Mouse (Mus musculus) skeletal muscle tissue, adult 2 months (tissue): ENCODE measurements around the gene Klf7.

Experiments used
- DNase-seq: peaks from one replicate; pipeline ENCODE4 v3.0.0-alpha.2; 2012; ENCODE audit warnings: low read depth, low spot score

Gene Klf7

GRCm38 (mm10) chr1:64105181-64105646, 16.9 kb downstream of the Klf7 start:
- DNase-seq = no peak

- no peak for DNase-seq
These were observed 17.4 kb downstream of the Klf7 start for GRCm38 (mm10) chr1:64104665-64105064.

DNA sequence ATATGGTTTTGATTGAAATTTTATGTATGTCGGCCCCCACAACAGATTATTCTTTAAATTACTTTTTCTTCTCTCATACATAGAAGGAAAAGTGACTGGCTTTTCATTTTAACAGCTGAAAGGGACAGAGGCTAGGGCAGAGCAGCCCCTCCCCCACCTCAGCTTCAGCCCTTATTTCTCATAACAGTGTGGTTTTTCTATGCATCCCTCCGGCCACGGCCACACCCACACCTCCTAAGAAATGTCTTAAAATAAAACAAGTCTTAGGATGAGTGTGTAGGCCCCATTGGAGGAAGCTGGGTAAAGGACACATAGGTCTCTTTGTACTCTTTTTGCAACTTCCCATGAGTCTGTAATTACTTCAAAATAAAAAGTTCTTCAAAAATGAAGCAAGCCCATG, 20.8 kb downstream of the Klf7 start:
- DNase-seq = no peak

DNA sequence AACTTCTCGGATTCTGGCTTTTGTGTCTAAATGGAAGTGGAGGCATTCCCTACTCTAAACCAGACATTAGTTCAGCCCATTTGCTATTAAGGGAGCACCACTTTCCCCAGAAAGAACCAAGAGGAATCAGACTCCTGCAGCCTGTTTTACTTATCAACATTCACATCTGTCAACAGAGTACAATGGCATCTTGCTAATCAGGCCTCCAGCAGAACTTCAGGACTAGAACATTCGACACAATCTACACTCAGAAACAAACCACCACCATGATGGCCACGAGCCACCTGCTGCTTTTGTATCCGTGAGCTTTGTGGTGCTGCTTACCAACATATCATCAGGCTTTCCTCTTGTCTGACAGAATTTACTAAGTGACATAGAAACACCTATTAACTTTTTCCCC, 23.3 kb downstream of the Klf7 start:
- no peak for DNase-seq

- no peak for DNase-seq
These were observed 24.3 kb downstream of the Klf7 start for GRCm38 (mm10) chr1:64097640-64098287.

DNA sequence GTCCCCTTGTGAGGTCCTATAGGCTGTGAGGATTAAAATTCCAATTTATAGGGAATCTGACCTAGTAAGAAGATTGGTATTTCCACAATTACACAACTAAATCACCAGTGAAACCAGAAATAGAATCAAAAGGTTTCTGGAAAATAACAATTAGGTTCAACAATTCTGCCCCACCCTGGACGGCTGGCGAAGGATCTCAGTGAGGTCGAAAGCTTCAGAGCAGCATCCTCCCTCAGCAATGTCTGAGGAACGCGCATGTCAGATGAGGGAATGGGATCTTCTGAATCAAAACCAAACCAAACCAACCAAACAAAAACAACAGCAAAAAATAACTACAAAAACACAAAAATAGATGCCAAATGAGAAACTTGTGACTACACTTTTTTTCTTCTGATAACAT, 29.1 kb downstream of the Klf7 start:
- DNase-seq = no peak

DNA sequence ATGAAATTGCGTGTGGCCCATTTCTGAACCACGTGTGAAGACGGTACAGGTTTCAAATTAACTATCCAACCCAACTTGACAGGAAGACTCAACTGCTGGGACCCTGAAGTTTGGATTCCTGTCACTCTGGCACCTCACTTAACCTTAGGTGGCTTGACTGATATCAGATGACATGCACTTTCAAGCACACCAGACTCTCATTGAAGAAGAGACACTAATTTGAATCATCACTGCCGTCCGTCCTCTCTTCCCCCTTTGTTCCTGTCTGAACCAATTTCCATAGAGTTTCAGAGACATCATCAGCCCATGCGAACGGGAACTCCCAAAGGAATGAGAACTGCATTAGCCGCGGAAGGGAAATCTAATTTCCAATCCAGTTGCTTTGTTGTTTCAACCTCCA, 30.5 kb downstream of the Klf7 start:
- no peak for DNase-seq

GRCm38 (mm10) chr1:64090566-64090965, 31.5 kb downstream of the Klf7 start:
- DNase-seq = no peak

DNA sequence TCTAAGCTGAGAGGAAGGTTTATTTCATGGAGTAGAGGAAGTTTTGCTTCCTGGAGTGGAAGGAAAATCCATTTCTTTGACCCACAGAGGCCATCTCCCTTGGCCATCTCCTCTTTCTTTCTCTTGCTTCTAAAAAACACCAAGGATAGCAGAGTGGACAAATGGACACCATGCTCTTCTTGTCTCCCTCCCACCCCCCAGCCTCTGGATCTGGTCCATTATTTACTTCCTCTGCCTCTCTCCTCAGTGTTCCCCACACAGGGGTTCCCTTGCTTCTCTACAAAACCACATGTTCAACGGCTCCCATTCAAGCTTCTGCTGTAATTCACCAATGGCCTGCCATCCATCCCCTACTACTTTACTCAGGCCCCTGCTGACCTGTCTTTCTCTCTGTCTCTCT, 32.4 kb downstream of the Klf7 start:
- DNase-seq = no peak

DNA sequence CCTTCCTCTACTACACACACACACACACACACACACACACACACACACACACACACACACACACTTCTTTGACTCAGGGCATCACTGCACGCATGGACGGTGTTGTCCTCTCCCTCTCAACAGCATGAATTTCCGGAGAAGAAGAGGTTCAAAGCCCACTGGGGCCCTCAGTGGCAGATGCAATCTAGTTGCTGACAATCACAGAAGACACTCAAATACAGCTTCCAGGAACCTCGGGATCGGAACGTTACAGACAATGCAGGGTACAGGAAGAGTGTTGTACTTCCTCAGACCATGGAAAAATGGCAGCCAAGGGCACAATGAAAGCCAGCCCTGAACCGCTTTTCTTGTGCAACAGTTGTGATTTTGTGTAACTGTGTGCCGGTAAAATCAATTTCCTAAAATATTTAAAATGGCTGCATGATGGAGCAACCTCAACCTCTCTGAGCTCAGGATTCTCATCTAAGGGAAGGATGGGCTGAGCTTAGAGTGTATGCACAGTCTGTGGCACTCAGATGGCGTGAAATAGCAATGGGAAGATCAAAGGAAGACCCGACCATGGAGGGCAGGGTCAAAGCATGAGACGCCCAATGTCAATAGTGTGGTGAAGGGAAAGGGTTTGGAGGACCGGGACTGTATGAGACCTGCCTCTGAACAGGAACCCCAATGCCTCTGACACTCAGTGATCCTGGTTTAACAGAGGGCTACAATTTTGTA, 33.3 kb downstream of the Klf7 start:
- DNase-seq = no peak

DNA sequence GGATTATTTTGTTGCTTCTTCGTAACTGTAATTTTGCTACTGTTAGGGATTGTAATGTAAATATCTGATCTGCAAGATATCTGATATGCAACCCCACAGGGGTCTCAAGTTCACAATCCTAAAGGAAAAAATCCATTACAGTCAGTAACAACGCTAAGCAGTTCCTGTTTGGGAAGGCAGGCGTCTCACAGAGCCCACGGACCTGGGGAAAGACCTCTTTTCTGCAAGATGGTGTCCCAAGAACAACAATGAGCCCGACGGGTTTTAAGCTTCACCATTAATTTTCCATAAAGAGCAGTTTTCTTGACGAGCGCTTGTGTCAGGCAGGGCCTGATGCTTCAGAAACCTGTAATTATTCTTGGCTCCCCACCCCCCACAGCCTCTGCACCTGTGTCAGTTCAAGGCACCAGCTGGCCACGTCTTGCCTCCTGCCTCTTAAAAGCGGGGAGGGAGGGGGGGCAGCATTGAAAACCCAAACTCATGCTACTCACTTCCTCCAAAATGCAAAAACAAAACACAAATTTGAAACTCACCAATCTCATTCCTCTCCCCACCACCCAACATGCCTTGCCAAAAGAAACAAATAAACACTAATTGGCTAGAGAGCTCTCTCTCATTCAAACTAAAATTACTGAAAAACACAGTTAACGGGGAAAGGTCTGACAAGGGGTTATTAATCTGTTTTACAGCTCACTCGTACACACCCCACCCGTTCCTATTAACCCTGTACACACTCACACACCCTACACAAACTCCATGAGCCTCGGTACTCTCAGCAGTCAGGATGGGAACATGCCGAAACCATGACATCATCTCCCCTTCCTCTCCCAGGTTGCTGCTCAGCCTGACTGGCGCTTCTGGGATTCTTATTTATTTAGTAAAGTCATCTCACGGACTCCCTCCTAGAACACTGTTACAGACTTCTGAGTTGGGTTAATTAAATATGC, 34.2 kb downstream of the Klf7 start:
- peak; percentile 33 for DNase-seq

- no peak for DNase-seq
These were observed 36.2 kb downstream of the Klf7 start for GRCm38 (mm10) chr1:64085875-64086274.

DNA sequence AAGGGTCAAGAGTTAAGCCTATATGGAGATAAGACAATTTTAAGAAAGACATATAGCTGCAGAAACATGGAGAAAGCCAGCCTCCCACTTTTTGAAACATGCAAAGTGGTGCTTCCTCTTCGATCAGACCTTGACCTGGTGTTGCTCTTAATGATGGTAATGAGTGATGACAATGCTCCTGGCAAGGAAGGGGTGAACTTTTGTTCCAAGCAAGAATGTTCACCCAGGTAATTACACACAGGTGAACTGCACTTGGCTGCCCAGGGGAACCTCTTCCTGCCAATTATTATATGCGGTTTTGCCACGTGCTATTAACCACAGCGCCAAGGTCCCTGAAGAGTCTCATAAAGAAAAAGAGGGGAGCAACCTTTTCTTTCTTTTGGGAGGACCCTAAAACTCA, 36.7 kb downstream of the Klf7 start:
- no peak for DNase-seq

DNA sequence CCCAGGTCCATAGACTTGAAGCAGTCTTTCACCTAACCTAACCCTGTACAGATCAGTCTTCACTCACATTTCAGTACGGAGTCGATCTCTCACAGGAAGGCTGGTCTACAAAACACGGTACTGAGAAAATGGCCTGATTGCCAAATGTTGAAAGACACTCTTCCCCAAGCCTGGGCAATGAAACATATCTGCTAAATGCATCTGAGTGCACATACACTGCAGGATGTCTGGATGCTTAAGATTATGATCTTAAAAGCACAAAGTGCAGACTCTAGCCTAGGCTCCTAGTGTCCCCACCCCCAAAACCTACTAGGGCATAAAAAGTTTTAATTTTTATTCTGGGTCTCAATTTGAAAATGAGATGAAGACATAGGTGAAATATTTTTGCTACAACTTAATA, 37.4 kb downstream of the Klf7 start:
- DNase-seq = no peak

GRCm38 (mm10) chr1:64081791-64082190, 40.3 kb downstream of the Klf7 start:
- DNase-seq = no peak

DNA sequence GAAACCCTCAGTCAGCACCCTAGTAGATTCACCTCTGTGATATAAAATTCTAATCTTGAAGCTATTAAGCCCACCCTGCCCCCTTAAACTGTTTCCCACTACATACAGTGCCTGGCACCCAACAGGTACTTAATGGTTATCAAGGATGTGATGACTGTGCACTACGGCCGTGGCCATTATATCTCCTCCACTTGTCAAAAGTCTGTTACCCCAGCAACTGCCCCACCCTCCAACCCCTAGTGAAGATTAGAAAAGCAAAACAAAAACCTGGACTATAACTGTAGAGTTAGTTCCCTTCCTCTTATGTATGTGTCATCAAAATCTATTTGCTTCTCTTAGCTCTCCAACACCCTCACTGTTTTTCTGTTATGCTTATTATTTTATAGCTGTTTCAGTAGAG, 40.9 kb downstream of the Klf7 start:
- no peak for DNase-seq

GRCm38 (mm10) chr1:64080263-64080662, 41.8 kb downstream of the Klf7 start:
- no peak for DNase-seq

DNA sequence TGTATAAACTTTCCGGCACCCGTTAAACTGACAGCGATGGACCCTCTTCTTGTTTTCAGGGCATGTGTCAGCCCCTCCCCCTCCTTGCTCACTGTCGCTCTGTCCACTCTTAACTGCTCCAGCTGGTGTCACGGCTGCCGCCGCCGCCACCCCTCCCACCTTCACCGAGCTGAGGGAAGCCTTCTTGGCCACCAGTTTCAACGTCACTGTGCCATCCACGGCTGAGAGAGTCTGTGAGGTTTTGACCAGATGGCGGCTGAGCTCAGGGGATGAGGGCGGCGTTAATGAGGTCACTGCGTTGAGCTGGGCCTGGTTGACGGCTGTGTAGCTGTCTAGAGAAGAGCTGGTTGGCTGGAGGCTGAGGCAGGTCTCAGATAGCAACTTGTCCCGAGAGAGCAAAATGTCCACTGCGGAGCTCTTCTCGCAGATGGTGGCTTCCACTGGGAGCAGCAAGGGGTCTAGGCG, 43.3 kb downstream of the Klf7 start:
- no peak for DNase-seq

DNA sequence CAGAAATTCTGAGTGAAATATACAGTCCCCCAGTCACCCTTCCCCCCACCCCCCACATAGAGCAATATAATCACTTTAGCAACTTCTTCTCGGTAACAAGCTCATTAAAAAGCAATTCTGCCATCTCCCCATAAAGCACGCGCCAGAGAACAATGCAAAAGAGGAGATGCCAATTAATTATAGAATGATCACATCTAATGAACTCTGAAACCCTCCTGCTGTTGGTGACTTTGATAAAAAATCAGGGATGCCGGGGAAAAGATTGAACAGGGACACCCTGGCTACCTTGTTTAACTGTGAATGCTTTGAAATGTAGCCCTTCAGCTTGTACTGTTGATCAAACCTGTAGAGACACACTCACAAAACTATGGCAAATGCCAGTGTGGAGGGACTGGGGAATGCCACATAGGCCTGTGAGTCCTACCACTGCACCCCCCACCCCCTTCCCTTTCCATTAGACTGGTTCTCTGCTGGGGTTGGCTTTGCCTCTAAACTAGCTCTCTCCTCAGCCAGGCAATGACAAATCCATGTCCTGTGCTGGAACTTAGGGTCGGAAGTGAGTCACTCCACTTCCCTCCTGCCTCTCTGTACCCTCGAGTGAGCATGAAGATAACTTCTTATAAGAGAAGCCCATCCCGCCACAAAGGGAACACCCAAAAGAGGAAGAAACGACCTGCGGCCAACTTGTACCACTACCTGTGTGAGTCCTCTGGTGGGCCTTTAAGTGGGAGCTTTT, 43.9 kb downstream of the Klf7 start:
- DNase-seq = no peak

DNA sequence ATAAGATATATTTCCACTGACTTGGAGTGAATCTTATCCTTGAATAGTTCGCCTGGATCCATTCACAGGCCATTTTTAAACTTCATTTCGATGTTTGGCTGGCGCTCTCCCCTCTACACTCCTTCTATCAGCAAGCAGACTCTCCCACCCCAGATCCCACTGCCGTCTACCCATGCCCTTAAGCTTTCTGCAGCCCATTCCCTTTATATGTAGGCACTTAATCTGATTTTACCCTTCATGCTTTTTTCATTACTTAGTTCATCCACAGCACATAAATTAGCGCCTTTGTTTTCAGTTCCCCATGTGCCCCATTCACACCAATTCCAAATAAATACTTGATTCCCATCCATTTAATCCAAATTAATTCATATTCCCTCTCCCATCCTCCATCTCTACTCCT, 48.0 kb downstream of the Klf7 start:
- no peak for DNase-seq

- no peak for DNase-seq
These were observed 51.1 kb downstream of the Klf7 start for GRCm38 (mm10) chr1:64070947-64071346.
